Mouse (Mus musculus) heart, postnatal 14 days (tissue): ENCODE results near the gene Lrg1. TPM values are rescaled to one million over a fixed set of nuclear protein-coding genes. Genes with fewer than 3 reads are reported as not detected.

Experiments
- DNase-seq, 2 experiments: peaks; one replicate each; pipeline ENCODE4 v3.0.0; 2021 to 2022
- intact Hi-C: fragments of 180-260 bp; cut with DNase I; formaldehyde crosslinking; loops from one replicate; pipeline ENCODE4 v1.15.1; 2025
- long read RNA-seq, 2 experiments: library from polyadenylated mRNA; stranded (forward); transcript quantifications; one replicate each; pipeline ENCODE4 v2.0.0; 2021
- total RNA-seq, 2 experiments: library from RNA; stranded (reverse); gene quantifications; 2 replicates each; pipeline ENCODE4 v1.2.3; 2021

Lrg1 gene
- 10 to 100 TPM; 36.7 to 45.8 TPM for total RNA-seq
- long read RNA-seq, experiment 1, transcript Lrg1-201 (2 exons, 1,408 nt), result major isoform, 11 of 77 reads
- long read RNA-seq, experiment 1, partial matches to known transcripts, result 0 of 77 reads
- long read RNA-seq, experiment 1, other reads (novel, unspliced or antisense), result 66 of 77 reads
- long read RNA-seq, experiment 2, partial matches to known transcripts, result 36 of 40 reads
- long read RNA-seq, experiment 2, other reads (novel, unspliced or antisense), result 0 of 40 reads

GRCm38 (mm10) chr17:56121826-56122225, at the start of gene Lrg1:
TSS of gene Lrg1 (minus strand) at chr17:56122001.
- intact Hi-C loops, result no loop called here
- no peak for DNase-seq

GRCm38 (mm10) chr17:56171456-56171855, 49.7 kb upstream of the Lrg1 start:
- intact Hi-C loops, result no loop called here
- DNase-seq, result no peak

GRCm38 (mm10) chr17:56170636-56171035, 48.8 kb upstream of the Lrg1 start:
- intact Hi-C loops, result no loop called here

GRCm38 (mm10) chr17:56169830-56170229, 48.0 kb upstream of the Lrg1 start:
- peak; percentile 33 to 42 for DNase-seq
- intact Hi-C loops, result no loop called here

More at GRCm38 (mm10) chr17:56170636-56171035, 48.8 kb upstream of the Lrg1 start:
- no peak for DNase-seq

GRCm38 (mm10) chr17:56165671-56166070, 43.9 kb upstream of the Lrg1 start:
- intact Hi-C loops, result no loop called here

GRCm38 (mm10) chr17:56164510-56164909, 42.7 kb upstream of the Lrg1 start:
- no peak for DNase-seq
- intact Hi-C loops, result no loop called here

More at GRCm38 (mm10) chr17:56165671-56166070, 43.9 kb upstream of the Lrg1 start:
- DNase-seq, result no peak

GRCm38 (mm10) chr17:56163523-56164102, 41.8 kb upstream of the Lrg1 start:
- intact Hi-C loops, result no loop called here
- no peak for DNase-seq

GRCm38 (mm10) chr17:56162231-56162774, 40.5 kb upstream of the Lrg1 start, which contains the start of gene Tnfaip8l1:
TSS of gene Tnfaip8l1 (plus strand) at chr17:56162477.
- intact Hi-C loops, result no loop called here
- DNase-seq, result peak; percentile 94 to 96

GRCm38 (mm10) chr17:56159729-56160128, 37.9 kb upstream of the Lrg1 start:
- DNase-seq, result peak; percentile 76 to 81
- intact Hi-C loops, result loop anchor here (1.0 kb wide), 1 partner anchor 27 kb away; no protein-coding TSS in a partner anchor

- intact Hi-C loops, result no loop called here
- DNase-seq, result peak; percentile 67 to 73
These were observed 31.8 kb upstream of the Lrg1 start for GRCm38 (mm10) chr17:56153643-56154042.

- intact Hi-C loops, result no loop called here
- no peak for DNase-seq
These were observed 28.1 kb upstream of the Lrg1 start for GRCm38 (mm10) chr17:56149897-56150296.

- intact Hi-C loops, result no loop called here
These were observed 27.2 kb upstream of the Lrg1 start for GRCm38 (mm10) chr17:56148790-56149618.

GRCm38 (mm10) chr17:56148280-56148679, 26.5 kb upstream of the Lrg1 start:
- no peak for DNase-seq
- intact Hi-C loops, result no loop called here

More at GRCm38 (mm10) chr17:56148790-56149618, 27.2 kb upstream of the Lrg1 start:
- no peak for DNase-seq

- no peak for DNase-seq
- intact Hi-C loops, result no loop called here
These were observed 25.6 kb upstream of the Lrg1 start for GRCm38 (mm10) chr17:56147420-56147819.

- intact Hi-C loops, result no loop called here
- DNase-seq, result no peak
These were observed 24.3 kb upstream of the Lrg1 start for GRCm38 (mm10) chr17:56146131-56146530.

GRCm38 (mm10) chr17:56144546-56144945, 22.7 kb upstream of the Lrg1 start:
- DNase-seq, result no peak
- intact Hi-C loops, result no loop called here

GRCm38 (mm10) chr17:56141702-56142605, 20.2 kb upstream of the Lrg1 start:
- intact Hi-C loops, result no loop called here
- peak in 1 of 2 experiments; percentile 46 for DNase-seq

- peak; percentile 79 to 80 for DNase-seq
- intact Hi-C loops, result no loop called here
These were observed 18.2 kb upstream of the Lrg1 start, which contains the start of gene Sema6b for GRCm38 (mm10) chr17:56139858-56140595. TSS of gene Sema6b (minus strand) at chr17:56140343.

- no peak for DNase-seq
- intact Hi-C loops, result no loop called here
These were observed 17.6 kb upstream of the Lrg1 start for GRCm38 (mm10) chr17:56139355-56139754.
